Mouse (Mus musculus): Measurements from ENCODE around the gene Tiam2. TPM values are rescaled to one million over a fixed set of nuclear protein-coding genes. Genes with fewer than 3 reads are reported as not detected.

The Tiam2 gene
- polyA plus RNA-seq, 1 experiment from 2014 or later: 13.8 TPM

- CTCF ChIA-PET: interaction anchor here (0.8 to 1.1 kb wide), 3 partner anchors 14 to 70 kb away, joined by 3 to 5 read pairs (median 3); no protein-coding TSS in a partner anchor
- in situ Hi-C loops (cut with MboI; ENCODE audit: low pct_unique_long_range_greater_than_20kb): no loop called here
- DNase-seq (ENCODE audit: low read depth, low spot score) (no peak), ATAC-seq (no peak)
- H3K27me3 ChIP-seq: no peaks in the 10 kb centered on the region
- POLR2A ChIA-PET: no interaction called here
- TF ChIP-seq CTCF (IDR thresholded peaks at IDR 0.05): no peak
These were observed 63.4 kb downstream of the Tiam2 start for GRCm38 (mm10) chr17:3389741-3390140.

- DNase-seq (ENCODE audit: low read depth, low spot score) (no peak), ATAC-seq (no peak)
- in situ Hi-C loops (cut with MboI; ENCODE audit: low pct_unique_long_range_greater_than_20kb): no loop called here
- TF ChIP-seq CTCF (IDR thresholded peaks at IDR 0.05): no peak
- POLR2A ChIA-PET: no interaction called here
- CTCF ChIA-PET: interaction anchor here (1.5 to 1.8 kb wide), 3 partner anchors 8 to 44 kb away, joined by 3 to 5 read pairs (median 5); no protein-coding TSS in a partner anchor
- H3K27me3 ChIP-seq: no peaks in the 10 kb centered on the region
These were observed 67.6 kb downstream of the Tiam2 start for GRCm38 (mm10) chr17:3393981-3394380.

- in situ Hi-C loops (cut with MboI; ENCODE audit: low pct_unique_long_range_greater_than_20kb): no loop called here
- TF ChIP-seq CTCF (IDR thresholded peaks at IDR 0.05): no peak
- ATAC-seq: no peak
- CTCF ChIA-PET: interaction anchor here (1.5 to 1.8 kb wide), 3 partner anchors 9 to 45 kb away, joined by 3 to 5 read pairs (median 5); no protein-coding TSS in a partner anchor
- peak; percentile 19 for DNase-seq (ENCODE audit: low read depth, low spot score)
- H3K27me3 ChIP-seq: no peaks in the 10 kb centered on the region
- POLR2A ChIA-PET: interaction anchor here (0.7 kb wide), 1 partner anchor 1977 kb away, joined by 4 read pairs; no protein-coding TSS in a partner anchor
These were observed 68.6 kb downstream of the Tiam2 start for GRCm38 (mm10) chr17:3394985-3395384.

DNA sequence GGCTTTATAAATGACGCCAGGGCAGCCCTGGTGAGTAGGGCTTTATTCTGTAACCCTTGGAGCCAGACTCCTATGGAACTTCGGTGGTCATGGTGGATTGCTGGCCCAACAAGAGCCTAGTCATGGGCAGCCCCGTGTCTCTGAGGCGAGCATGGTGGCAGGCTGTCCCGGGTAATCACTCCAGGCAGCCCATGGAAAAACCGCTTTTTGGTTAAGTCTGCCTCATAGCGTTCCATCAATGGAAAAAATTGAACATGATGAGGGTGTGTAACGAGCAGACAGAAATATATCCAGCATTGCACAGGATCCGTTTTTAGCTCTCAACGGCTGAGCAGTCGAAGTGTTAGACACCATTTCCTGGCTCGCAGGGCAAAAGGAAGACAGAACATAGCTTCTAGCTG lies 70.5 kb downstream of the Tiam2 start:
- ChIA-PET POLR2A (no interaction called here), CTCF (no interaction called here)
- no peak for DNase-seq (ENCODE audit: low read depth, low spot score)
- no peak for ATAC-seq
- no peaks in the 10 kb centered on the region for H3K27me3 ChIP-seq
- in situ Hi-C loops (cut with MboI; ENCODE audit: low pct_unique_long_range_greater_than_20kb): no loop called here
- TF ChIP-seq CTCF (IDR thresholded peaks at IDR 0.05): no peak

DNA sequence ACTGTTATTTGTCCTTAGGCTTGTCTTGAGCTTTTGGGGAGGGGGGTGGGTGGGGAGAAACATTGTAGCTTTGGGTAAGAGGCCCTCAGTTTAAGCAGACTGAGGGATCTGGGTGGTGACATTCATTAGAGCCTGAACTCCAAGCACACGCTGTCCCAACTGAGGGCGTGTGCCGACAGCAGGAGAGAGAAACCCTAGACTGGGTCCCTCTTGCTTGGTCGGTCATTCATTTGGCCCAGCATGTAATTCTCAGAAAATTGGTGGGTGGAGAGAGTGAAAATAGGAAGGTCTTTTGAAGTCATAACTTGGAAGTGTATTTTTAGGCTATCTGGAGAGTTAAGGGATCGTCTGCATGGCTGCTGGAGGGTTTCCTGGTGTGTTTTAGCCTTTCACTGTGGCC lies 71.5 kb downstream of the Tiam2 start:
- in situ Hi-C loops (cut with MboI; ENCODE audit: low pct_unique_long_range_greater_than_20kb): no loop called here
- no peak for TF ChIP-seq CTCF (IDR thresholded peaks at IDR 0.05)
- CTCF ChIA-PET: no interaction called here

GRCm38 (mm10) chr17:3405350-3406073 lies 79.1 kb downstream of the Tiam2 start:
- CTCF ChIA-PET: no interaction called here
- no peak for ATAC-seq
- no peaks in the 10 kb centered on the region for H3K27me3 ChIP-seq
- in situ Hi-C loops (cut with MboI; ENCODE audit: low pct_unique_long_range_greater_than_20kb): no loop called here
- no peak for DNase-seq (ENCODE audit: low read depth, low spot score)
- POLR2A ChIA-PET: no interaction called here
- no peak for TF ChIP-seq CTCF (IDR thresholded peaks at IDR 0.05)

More for the DNA sequence above, 71.5 kb downstream of the Tiam2 start:
- POLR2A ChIA-PET: no interaction called here
- no peaks in the 10 kb centered on the region for H3K27me3 ChIP-seq
- no peak for DNase-seq (ENCODE audit: low read depth, low spot score)
- no peak for ATAC-seq

DNA sequence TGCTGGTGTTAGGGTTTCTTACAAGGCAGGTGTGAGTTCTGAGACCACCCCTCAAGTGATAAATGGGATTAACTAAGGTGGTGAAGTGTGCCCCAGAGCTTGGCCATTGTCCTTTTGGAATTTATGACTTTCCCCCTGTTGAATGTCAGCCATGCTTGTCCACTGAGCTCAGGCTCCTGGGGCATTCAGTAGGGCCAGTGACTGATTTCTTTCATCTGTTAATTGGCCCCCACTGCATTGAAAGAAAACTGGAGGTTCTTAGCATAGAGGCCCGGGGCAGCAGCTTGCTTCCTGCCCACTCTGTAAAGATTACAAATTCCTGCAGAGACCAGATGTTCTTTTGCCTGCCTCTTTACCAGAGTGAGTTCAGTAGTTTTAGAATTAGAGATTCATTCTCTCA lies 80.7 kb downstream of the Tiam2 start:
- TF ChIP-seq CTCF (IDR thresholded peaks at IDR 0.05): no peak
- ATAC-seq: peak; percentile 8
- POLR2A ChIA-PET: no interaction called here
- CTCF ChIA-PET: no interaction called here
- in situ Hi-C loops (cut with MboI; ENCODE audit: low pct_unique_long_range_greater_than_20kb): no loop called here
- H3K27me3 ChIP-seq: no peaks in the 10 kb centered on the region
- no peak for DNase-seq (ENCODE audit: low read depth, low spot score)

DNA sequence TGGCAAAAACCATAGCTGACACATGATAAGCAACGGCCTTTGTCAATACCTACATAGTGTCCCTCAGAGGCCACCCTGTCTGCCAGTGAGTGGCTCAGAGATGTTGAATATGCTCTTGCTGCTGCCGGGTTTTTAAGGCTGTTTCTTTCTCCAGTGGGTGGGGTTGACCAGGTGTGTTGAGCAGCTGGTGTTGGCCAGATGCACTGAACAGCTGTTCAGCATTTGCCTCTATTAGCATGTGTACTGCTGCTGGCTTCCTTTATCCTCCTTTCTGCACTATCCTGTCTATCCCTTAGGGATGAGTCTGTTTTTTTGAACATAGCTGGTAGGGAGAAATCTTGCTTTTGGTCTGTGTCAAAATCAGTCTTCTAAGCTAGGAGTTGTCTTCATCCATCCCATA lies 83.9 kb downstream of the Tiam2 start:
- ChIA-PET POLR2A (no interaction called here), CTCF (interaction anchor here (1.3 kb wide), 1 partner anchor 11 kb away, joined by 4 read pairs; no protein-coding TSS in a partner anchor)
- in situ Hi-C loops (cut with MboI; ENCODE audit: low pct_unique_long_range_greater_than_20kb): no loop called here
- H3K27me3 ChIP-seq: no peaks in the 10 kb centered on the region
- no peak for TF ChIP-seq CTCF (IDR thresholded peaks at IDR 0.05)
- ATAC-seq (no peak), DNase-seq (ENCODE audit: low read depth, low spot score) (no peak)

- ChIA-PET POLR2A (no interaction called here), CTCF (interaction anchor here (0.9 kb wide), 1 partner anchor 58 kb away, joined by 3 read pairs; no protein-coding TSS in a partner anchor)
- in situ Hi-C loops (cut with MboI; ENCODE audit: low pct_unique_long_range_greater_than_20kb): no loop called here
- H3K27me3 ChIP-seq: no peaks in the 10 kb centered on the region
- no peak for TF ChIP-seq CTCF (IDR thresholded peaks at IDR 0.05)
- DNase-seq (ENCODE audit: low read depth, low spot score) (no peak), ATAC-seq (no peak)
These were observed 86.4 kb downstream of the Tiam2 start for GRCm38 (mm10) chr17:3412771-3413170.

DNA sequence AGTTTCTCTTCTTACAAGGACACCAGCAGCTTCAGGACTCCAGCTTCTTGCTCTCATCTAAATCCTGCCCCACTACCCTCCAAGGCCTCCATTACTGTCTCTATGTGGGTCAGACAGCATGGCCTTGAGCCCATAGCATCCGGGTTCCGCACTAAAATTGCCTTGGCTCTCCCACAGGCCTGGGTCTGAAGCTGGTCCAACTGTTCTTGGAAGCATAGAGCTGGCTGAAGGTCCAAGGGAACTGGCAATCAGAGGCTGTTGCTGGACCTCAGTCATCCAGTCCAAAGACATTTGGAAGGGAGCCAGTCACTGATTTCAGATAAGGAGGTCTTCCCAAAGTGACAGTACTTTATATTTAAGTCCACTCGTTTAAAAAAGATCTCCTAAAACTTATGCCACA lies 89.2 kb downstream of the Tiam2 start:
- in situ Hi-C loops (cut with MboI; ENCODE audit: low pct_unique_long_range_greater_than_20kb): no loop called here
- CTCF ChIA-PET: interaction anchor here (1.3 kb wide), 1 partner anchor 10 kb away, joined by 3 read pairs; no protein-coding TSS in a partner anchor
- POLR2A ChIA-PET: no interaction called here
- TF ChIP-seq CTCF (IDR thresholded peaks at IDR 0.05): no peak
- ATAC-seq (no peak), DNase-seq (ENCODE audit: low read depth, low spot score) (no peak)
- no peaks in the 10 kb centered on the region for H3K27me3 ChIP-seq

GRCm38 (mm10) chr17:3416401-3416800 lies 90.0 kb downstream of the Tiam2 start:
- H3K27me3 ChIP-seq: no peaks in the 10 kb centered on the region
- CTCF ChIA-PET: interaction anchor here (1.3 kb wide), 1 partner anchor 9 kb away, joined by 3 read pairs; no protein-coding TSS in a partner anchor
- TF ChIP-seq CTCF (IDR thresholded peaks at IDR 0.05): no peak
- no peak for DNase-seq (ENCODE audit: low read depth, low spot score)
- POLR2A ChIA-PET: no interaction called here
- in situ Hi-C loops (cut with MboI; ENCODE audit: low pct_unique_long_range_greater_than_20kb): no loop called here
- no peak for ATAC-seq

Data from Patski (cell line).